In genomic region chr1:83727215-83727614, GRCm38 (mm10) we compare ENCODE assay signal across 9 mouse cellular contexts.
A peak's percentile ranks its signal among the peaks of the same experiment; 100 is the strongest.
DNase-seq lines count a peak whose midpoint lies in the region; ATAC-seq and TF ChIP-seq lines count a peak whose summit lies in the region.
"Had no signal": no experiment of that assay in that cellular context is flagged by ENCODE, and none has a peak within 500 bp of the region (broad histone marks: within the 10 kb centered on the region; RNA-seq: fewer than 3 reads in every experiment).

No protein-coding gene starts in this region.

- no peaks in the 10 kb centered on the region for H3K27me3 ChIP-seq in intestine, embryonic 14.5 days (replicated peaks; ENCODE audit: control insufficient read depth, insufficient read depth, low read length)
- H3K27me3 ChIP-seq in intestine, embryonic 15.5 days (replicated peaks): no peaks in the 10 kb centered on the region
- H3K27me3 ChIP-seq: liver, embryonic 13.5 days had no signal

- ATAC-seq in intestine, embryonic 14.5 days (replicated peaks; ENCODE audit: low FRiP score, low TSS enrichment, low read depth): no peak
- ATAC-seq in intestine, embryonic 15.5 days: no peak
- peak; percentile 53; the same call in 1 of the 2 replicates for ATAC-seq in granulocyte monocyte progenitor cell, adult 5-6 weeks (replicated peaks; ENCODE audit: poor library complexity, severe bottlenecking)

- 83% methylated on average over 4 of the region's 4 CpGs for WGBS in intestine, embryonic 14.5 days
- 86% methylated on average over 4 of the region's 4 CpGs for WGBS in intestine, embryonic 15.5 days
- WGBS in lung, adult 2 months: 86% methylated on average over 4 of the region's 4 CpGs

- DNase-seq in intestine, embryonic 14.5 days (ENCODE audit: low spot score): peak; percentile 56
- peak; percentile 80 for DNase-seq in ES-CJ7 (ENCODE audit: low read depth, low spot score)
- peak; percentile 33 to 44 for DNase-seq in cerebellum, adult 18-20 months
- DNase-seq in lung, adult 2 months: no peak
- peak; percentile 83 for DNase-seq in retina, postnatal 1 day
- DNase-seq in thymus, postnatal 4 days: no peak
- DNase-seq: liver, embryonic 13.5 days had no signal

- no peaks in the 10 kb centered on the region for H3K4me1 ChIP-seq in intestine, embryonic 14.5 days (replicated peaks; ENCODE audit: control insufficient read depth, insufficient read depth, low read length)
- H3K4me1 ChIP-seq in intestine, embryonic 15.5 days (replicated peaks): no peaks in the 10 kb centered on the region
- no peaks in the 10 kb centered on the region for H3K4me1 ChIP-seq in lung, adult 2 months (ENCODE audit: control insufficient read depth, insufficient read depth, low read length)
- H3K4me1 ChIP-seq: liver, embryonic 13.5 days had no signal

- TF ChIP-seq CTCF in lung, adult 2 months (IDR thresholded peaks at IDR 0.05; ENCODE audit: insufficient read depth, low read length): peak; percentile 14; the same call in 1 of the 2 replicates

- no peaks in the 10 kb centered on the region for H3K9me3 ChIP-seq in intestine, embryonic 14.5 days (ENCODE audit: control insufficient read depth, low read length)
- H3K9me3 ChIP-seq in intestine, embryonic 15.5 days: no peaks in the 10 kb centered on the region
- H3K9me3 ChIP-seq: liver, embryonic 13.5 days had no signal

- no peak overlapping the region for H3K4me2 ChIP-seq in intestine, embryonic 14.5 days (ENCODE audit: low read length)
- no peak overlapping the region for H3K4me2 ChIP-seq in intestine, embryonic 15.5 days (replicated peaks)
- H3K4me2 ChIP-seq: liver, embryonic 13.5 days had no signal

- no peak overlapping the region for H3K4me3 ChIP-seq in intestine, embryonic 14.5 days (ENCODE audit: low read depth, low read length)
- no peak overlapping the region for H3K4me3 ChIP-seq in intestine, embryonic 15.5 days (replicated peaks)
- no peak overlapping the region for H3K4me3 ChIP-seq in lung, adult 2 months (replicated peaks; ENCODE audit: extremely low read depth, low read depth, low read length)
- H3K4me3 ChIP-seq: liver, embryonic 13.5 days had no signal

- no peak overlapping the region for H3K9ac ChIP-seq in intestine, embryonic 14.5 days (ENCODE audit: low read length)
- no peak overlapping the region for H3K9ac ChIP-seq in intestine, embryonic 15.5 days
- H3K9ac ChIP-seq: liver, embryonic 13.5 days had no signal

- no peak for TF ChIP-seq POLR2A in lung, adult 2 months (IDR thresholded peaks at IDR 0.05; ENCODE audit: borderline replicate concordance, extremely low read depth, low read depth, low read length)

- no peaks in the 10 kb centered on the region for H3K36me3 ChIP-seq in intestine, embryonic 14.5 days (ENCODE audit: control insufficient read depth, insufficient read depth, low read length)
- no peaks in the 10 kb centered on the region for H3K36me3 ChIP-seq in intestine, embryonic 15.5 days
- H3K36me3 ChIP-seq: liver, embryonic 13.5 days had no signal

- H3K27ac ChIP-seq in intestine, embryonic 14.5 days (ENCODE audit: low read depth): no peak overlapping the region
- H3K27ac ChIP-seq in intestine, embryonic 15.5 days: no peak overlapping the region
- H3K27ac ChIP-seq: liver, embryonic 13.5 days had no signal

Comparison
In these comparisons a context has a peak if more than half of its experiments do, and no peak if none do; other contexts are left out.
1. DNase-seq: peak in intestine, embryonic 14.5 days (single experiment), ES-CJ7 (single experiment), cerebellum, adult 18-20 months (2 of 2) and retina, postnatal 1 day (single experiment); none in lung, adult 2 months (single experiment) and thymus, postnatal 4 days (single experiment).